Mouse (Mus musculus) urinary bladder, adult 2 months (tissue): ENCODE data around the gene Slc2a10. TPM values are rescaled to one million over a fixed set of nuclear protein-coding genes. Genes with fewer than 3 reads are reported as not detected.

Source experiments
- DNase-seq: peaks from one replicate; pipeline ENCODE4 v3.0.0; 2022; ENCODE audit warnings: low spot score
- polyA plus RNA-seq: library from polyadenylated mRNA; depleted of rRNA; stranded (reverse); fragments of >200 nt; gene quantifications from 2 replicates; pipeline ENCODE4 v1.2.3, GENCODE M21; 2012; rRNA removed

Slc2a10 gene
- 7.1 and 7.3 TPM in 2 replicates for polyA plus RNA-seq

GRCm38 (mm10) chr2:165503259-165504203, at the start of gene Slc2a10:
TSS of gene Slc2a10 (plus strand) at chr2:165503787.
- peak; percentile 38 for DNase-seq

- DNase-seq: no peak
Observed at GRCm38 (mm10) chr2:165456710-165457109, 46.9 kb upstream of the Slc2a10 start.

- DNase-seq: no peak
Observed at GRCm38 (mm10) chr2:165458189-165458588, 45.4 kb upstream of the Slc2a10 start.

DNA sequence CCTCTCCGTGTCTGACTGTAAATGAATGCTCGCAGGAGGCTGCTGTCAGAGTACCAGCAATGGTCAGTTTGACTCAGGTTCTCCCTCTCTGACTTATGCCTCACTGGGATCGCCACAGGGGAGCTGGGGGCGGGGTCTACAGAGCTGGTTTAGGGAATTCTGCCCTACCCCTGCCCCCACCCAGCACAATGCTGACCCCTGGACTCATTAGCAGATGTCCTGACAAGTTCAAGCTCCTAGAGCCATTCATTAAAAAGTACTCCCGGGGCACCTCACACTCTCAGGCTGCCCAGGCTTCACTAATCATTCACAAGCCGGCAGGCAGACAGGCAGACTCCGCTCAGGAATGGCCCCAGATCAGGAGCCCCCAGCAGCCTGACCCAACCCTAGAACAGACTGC, 43.9 kb upstream of the Slc2a10 start:
- no peak for DNase-seq

DNA sequence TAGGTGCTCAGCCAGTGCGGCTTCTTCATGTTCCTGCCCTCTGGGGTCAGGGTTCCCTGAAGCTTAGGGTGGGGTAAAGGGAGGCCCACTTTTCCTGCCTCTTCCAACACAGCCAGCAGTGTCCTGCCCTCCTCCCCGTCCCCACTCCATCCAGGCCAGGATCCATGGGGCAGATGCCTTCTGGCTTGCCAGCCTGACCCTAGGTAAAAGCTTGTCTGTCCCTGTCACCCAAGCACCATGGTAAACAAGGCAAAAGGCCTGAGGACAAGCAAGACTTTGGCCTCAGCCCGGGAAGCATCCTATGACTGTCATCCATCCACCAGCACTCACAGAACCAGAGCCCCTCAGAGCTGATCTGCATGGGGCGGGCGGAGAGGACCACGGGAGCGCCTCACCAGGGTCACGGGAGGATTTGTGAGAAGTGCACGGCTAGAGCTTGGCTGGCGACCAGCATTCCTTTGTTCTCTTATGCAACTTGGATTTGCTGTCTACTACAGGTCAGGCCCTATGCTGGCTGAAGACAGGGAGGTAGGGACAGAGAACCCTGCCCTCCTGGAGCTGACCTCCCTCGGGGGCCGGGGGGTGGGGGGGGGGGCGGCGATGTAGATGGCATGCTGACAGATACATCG, 35.6 kb upstream of the Slc2a10 start:
- DNase-seq: no peak

DNA sequence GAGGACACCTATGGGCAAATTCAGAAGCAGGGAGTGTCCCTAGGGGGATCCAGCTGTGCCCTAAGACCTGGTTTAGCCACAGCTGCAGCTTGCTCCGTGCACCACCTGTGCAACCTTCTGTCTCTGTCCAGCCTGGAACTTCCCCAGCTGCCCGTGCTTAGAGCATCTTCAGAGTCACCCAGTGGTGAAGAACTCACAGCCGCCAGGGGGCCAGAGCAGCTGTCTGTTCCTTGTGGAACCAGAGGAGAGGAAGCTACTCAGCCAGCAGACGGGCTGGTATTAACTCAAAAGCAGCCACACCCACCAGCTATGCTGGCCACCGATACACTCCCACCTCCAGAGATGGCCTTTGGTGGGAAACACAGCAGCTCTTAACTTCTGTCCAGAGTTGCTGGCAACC, 33.4 kb upstream of the Slc2a10 start:
- no peak for DNase-seq

GRCm38 (mm10) chr2:165471943-165472342, 31.6 kb upstream of the Slc2a10 start:
- DNase-seq: no peak

- DNase-seq: no peak
Observed at GRCm38 (mm10) chr2:165473003-165473402, 30.6 kb upstream of the Slc2a10 start, which contains the start of gene Slc13a3. TSS of gene Slc13a3 (minus strand) at chr2:165473230.

DNA sequence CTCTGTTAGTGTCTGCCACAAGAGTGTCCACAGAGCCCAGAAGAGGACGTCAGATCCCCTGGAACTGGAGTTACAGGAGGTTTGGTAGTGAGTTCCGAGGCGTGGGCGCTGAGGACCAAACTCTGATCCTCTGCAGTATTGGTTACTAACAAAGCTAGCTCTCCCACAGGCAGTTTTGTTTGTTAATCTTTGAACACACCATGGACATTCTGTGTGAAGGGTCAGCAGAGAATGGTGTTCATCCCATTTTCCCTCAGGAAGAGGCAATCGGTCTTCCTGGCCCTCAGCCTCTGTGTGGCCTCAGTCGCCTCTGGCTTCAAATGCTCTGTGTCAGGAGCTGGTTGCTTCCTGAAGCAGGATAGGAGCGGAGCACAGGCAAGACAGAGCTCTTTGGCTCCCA, 28.2 kb upstream of the Slc2a10 start:
- DNase-seq: no peak

GRCm38 (mm10) chr2:165475850-165476249, 27.7 kb upstream of the Slc2a10 start:
- no peak for DNase-seq

GRCm38 (mm10) chr2:165482003-165482402, 21.6 kb upstream of the Slc2a10 start:
- no peak for DNase-seq

GRCm38 (mm10) chr2:165484152-165484551, 19.4 kb upstream of the Slc2a10 start:
- DNase-seq: no peak

DNA sequence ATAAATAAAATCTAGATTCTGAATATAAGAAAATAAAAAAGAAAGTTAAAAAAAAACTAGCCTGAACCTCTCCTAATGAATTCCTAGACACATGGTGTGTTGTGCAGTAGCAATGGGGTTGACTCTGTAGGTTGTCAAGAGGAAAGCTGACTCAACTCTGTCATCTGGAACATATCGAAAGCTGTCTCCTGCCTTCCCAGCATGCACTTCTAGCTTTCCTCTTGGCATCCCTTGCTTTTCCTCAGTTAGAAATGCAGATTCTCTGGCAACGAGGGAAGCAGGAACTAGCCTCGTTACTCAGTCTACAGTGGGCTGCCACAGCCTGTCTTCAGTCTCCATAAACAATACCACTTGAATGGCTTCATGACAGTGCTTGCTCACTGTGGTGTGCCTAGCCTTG, 17.8 kb upstream of the Slc2a10 start:
- DNase-seq: no peak

DNA sequence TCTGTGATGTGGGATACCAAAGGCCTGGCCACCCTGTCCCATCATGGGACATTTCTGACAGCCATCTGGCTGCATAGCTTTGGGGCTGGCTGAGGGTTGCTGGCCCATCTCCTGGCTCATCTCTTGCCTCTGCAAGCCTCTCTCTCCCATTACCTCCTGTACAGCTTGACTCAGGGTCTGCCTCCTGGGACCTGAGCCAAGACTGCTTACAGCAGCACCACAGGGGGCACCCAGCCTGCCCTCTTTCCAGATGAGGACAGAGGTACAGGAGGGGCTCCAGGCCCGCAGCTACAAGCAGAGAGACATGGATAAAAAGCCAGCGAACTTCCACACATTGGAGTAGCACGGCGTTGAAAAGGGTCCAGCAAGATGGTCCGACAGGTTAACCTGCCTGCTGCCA, 17.2 kb upstream of the Slc2a10 start:
- DNase-seq: no peak

DNA sequence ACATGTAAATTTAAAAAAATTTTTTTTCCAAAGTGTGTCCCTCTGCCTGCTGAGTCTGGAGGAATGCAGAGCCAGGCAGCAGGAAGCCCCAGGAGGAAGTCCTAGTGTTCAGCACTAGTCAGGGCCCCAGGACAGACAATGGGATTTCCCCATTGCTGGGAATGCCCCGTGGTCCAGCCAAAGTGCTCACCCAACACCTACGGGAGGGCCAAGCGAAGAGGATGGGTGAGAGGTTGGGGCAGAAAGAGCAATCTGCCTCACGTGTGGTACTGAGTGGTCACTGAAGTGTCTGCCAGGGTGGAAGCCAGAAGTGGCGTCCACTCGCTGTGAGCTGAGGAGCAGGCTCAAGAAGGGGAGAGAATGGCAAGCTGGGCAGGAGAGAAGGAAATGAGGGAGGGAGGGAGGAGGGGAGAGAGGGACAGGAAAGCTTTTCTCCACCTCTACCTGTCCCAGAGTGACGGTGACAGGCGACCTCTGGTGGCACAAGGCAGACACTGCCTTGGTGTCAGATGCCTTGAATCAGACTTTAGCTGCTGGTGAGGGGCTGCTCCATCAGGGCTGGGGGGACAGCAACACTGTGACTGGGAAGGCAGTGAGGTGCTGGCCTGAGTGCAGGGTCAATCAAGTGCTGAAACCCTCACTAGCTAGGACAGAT, 16.6 kb upstream of the Slc2a10 start:
- DNase-seq: no peak

DNA sequence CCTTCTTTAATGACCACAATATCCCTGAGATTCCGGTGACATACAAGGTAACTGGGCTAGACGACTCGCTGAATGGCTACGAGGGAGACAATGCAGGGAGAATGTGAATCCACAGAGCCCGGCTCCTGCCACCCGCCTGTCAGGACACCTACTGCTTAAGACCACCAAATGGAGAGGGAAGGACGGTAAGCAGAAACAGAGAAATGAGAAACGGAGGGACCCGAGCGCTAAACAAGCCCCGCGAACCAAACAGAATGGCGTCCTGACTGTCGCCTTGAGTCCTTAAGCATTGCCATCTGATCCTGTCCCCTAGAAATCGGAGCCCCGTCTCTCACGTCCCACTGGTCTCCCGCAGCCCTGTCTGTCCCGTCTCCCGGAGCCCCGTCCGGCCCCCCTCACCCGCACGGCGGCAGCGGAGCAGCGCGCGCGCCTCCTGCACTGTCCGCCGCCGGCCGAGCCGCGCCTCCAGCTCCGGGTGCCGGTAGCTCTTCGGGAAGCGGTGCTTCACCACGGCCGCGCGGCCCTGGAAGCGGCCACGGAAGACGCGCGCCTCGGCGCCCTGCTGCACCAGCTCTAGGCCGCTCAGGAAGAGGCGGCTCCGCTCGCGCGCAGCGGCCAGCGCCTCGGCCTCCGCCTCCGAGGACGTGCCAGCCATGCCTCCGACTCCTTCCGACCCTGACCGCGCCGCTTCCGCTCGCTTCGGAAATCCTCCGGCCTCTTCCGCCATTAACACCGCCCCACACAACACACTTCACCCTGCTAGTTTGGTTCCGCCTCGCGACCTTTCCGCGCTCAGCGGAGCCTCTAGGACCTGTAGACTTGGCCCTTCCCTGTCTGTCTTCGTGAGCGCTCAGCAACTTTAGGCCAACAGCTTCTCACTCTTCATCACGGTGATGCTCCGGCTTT, 10.7 kb upstream of the Slc2a10 start, which contains the start of gene Trp53rka:
Gene Trp53rka, minus strand, starts transcription at position 677 of the 906 bp plus-strand sequence.
- DNase-seq: peak; percentile 74

- no peak for DNase-seq
Observed at GRCm38 (mm10) chr2:165493587-165494210, 9.9 kb upstream of the Slc2a10 start.

DNA sequence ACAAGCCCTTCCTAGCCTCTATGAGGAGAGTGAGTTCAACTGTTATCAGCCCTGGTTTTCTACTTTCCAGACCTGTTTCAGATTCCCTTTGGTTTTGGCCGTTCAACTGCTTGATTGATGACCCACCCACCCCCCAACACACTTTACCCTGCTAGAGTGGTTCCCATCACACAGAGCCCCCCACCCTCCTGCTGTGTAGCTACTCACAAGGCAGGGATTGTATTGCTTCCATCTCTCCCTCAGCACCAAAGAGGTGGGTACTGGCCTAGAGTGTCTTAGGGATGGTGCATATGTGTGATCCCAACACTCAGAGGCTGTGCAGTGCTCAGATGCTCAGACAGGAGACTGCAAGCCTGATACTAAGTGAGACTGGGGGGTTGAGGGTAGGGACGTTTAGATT, 9.1 kb upstream of the Slc2a10 start:
- no peak for DNase-seq

DNA sequence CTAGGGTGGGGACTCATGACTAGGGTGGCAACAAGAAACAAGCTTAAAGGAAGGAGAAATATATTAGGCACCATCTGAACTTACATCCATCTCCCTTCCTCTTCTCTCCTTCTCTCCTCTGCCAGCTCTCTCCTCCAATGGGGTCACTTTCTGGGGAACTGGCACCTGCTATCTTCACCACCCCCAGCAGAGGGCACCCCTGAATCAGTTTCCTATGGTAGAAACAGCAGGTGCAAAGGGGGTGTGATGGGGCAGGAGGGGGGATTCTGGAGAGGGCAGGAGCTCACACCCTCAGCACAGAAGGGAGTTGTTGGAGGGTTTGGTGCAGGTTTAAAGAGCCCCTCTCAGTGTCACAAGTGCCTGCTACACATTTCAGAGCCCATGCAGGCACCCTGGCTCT, 7.3 kb upstream of the Slc2a10 start:
- no peak for DNase-seq

- no peak for DNase-seq
Observed at GRCm38 (mm10) chr2:165497706-165498275, 5.8 kb upstream of the Slc2a10 start.
